Mouse (Mus musculus) kidney, adult 2 months (tissue): ENCODE measurements at regions not wholly inside any gene's neighbourhood (a gene's known extent, or its start where the extent isn't known, plus 50 kb on each side); places are given as distances from the start of the nearest gene placed in this dataset.

Source experiments
- CTCF ChIP-seq: fragments of 200-500 bp; conservative IDR thresholded peaks from 2 replicates; pipeline ENCODE4 v1.5.1; 2011; ENCODE audit warnings: low read depth, mild to moderate bottlenecking, control low read depth, low read length, moderate library complexity, mixed read lengths; ENCODE audit not compliant: insufficient read depth, insufficient read length
- POLR2A ChIP-seq: fragments of 200-500 bp; IDR thresholded peaks from one replicate; pipeline ENCODE4 v1.6.1; 2011; ENCODE audit warnings: low read depth, low read length, control low read depth

DNA sequence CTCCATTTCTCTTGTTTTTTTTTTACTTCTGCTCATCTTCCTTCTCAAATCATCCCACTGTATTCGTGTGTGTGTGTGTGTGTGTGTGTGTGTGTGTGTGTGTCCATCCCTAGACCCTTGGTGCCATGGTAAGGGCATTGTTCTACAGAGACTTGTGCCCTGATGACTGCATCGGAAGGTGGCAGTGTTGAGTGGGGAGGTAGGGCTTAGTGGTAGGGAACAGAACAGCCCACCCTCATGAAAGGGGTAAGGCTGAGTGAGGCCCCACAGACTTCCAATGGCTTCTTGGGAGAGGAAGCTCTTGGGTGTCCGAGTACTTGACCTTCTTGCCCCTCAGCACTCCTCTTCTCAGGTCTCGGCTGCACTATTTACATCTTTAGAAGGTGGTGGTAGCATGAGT lies 100.3 kb downstream of the Tmco5 start:
- no peak for TF ChIP-seq POLR2A
- no peak for TF ChIP-seq CTCF
